Mouse (Mus musculus) midbrain, embryonic 15.5 days (tissue): ENCODE data around the gene Tspan14. TPM values are rescaled to one million over a fixed set of nuclear protein-coding genes. Genes with fewer than 3 reads are reported as not detected.
A peak's percentile ranks its signal among the peaks of the same experiment; 100 is the strongest.

Source experiments
- ATAC-seq: fragments of 200-750 bp; cut with Nextera tagmentation; replicated peaks from 2 replicates; pipeline ENCODE4 v1.8.0; 2017; ENCODE audit warnings: moderate TSS enrichment
- H3K27ac ChIP-seq: fragments of 300-500 bp; sonication (generic); 2 replicates; pipeline ENCODE4 v1.5.1; 2015; ENCODE audit warnings: mild to moderate bottlenecking, inconsistent platforms
- H3K27me3 ChIP-seq: fragments of 300-500 bp; sonication (generic); replicated peaks from 2 replicates; pipeline ENCODE4 v1.6.1; 2015; ENCODE audit warnings: inconsistent platforms
- H3K36me3 ChIP-seq: fragments of 300-500 bp; sonication (generic); replicated peaks from 2 replicates; pipeline ENCODE4 v1.6.1; 2015; ENCODE audit warnings: inconsistent platforms
- H3K4me1 ChIP-seq: fragments of 300-500 bp; sonication (generic); 2 replicates; pipeline ENCODE4 v1.6.1; 2015; ENCODE audit warnings: inconsistent platforms
- H3K4me2 ChIP-seq: fragments of 300-500 bp; sonication (generic); 2 replicates; pipeline ENCODE4 v1.6.1; 2015; ENCODE audit warnings: inconsistent platforms, mild to moderate bottlenecking, moderate library complexity
- H3K4me3 ChIP-seq: fragments of 300-500 bp; sonication (generic); 2 replicates; pipeline ENCODE4 v1.5.1; 2015; ENCODE audit warnings: mild to moderate bottlenecking, inconsistent platforms
- H3K9ac ChIP-seq: fragments of 300-500 bp; sonication (generic); 2 replicates; pipeline ENCODE4 v1.6.1; 2015; ENCODE audit warnings: mild to moderate bottlenecking, inconsistent platforms
- H3K9me3 ChIP-seq: fragments of 300-500 bp; sonication (generic); 2 replicates; pipeline ENCODE4 v1.6.1; 2016; ENCODE audit warnings: inconsistent platforms
- WGBS: fragments of 180-500 bp; shearing (Covaris S2); methylation state at CpG from one replicate; pipeline ENCODE4 v1.1.7; 2015; ENCODE audit warnings: mixed read lengths; 5-methylcytosine and 5-hydroxymethylcytosine counted together
- polyA plus RNA-seq: library from polyadenylated mRNA; unstranded; fragments of >200 nt; fragmentation: Nextera tagmentation; extraction: Ambion mirVana; gene quantifications from 2 replicates; pipeline ENCODE4 v1.2.1, GENCODE M21; 2015

Gene Tspan14
- polyA plus RNA-seq: 68.9 and 75.2 TPM in 2 replicates

DNA sequence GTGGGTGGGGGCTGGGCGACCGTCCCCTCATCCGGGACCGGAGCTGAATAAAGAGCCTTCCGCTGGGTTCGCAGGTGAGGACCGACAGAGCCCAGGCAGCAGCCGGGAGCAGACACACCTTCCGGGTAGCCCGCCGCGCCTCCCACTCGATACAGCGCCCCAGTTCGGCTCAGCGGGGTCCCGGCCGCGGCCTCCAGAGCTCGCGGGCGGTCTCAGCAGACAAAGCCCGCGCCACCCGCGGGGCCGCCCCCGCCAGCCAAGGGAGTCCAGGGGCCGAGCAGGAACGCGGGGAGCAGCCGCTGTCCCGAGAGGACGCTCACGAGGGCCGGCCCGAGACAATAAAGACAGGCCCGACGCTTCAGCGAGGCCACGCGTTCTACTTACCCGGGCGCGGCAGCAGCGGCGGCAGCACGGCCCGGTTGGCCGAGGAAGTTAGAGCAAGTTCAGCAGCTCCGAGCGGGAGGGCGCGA, at the start of gene Tspan14:
Gene Tspan14, minus strand, starts transcription at position 416 of the 470 bp plus-strand sequence.
- H3K4me1 ChIP-seq: peaks cover 39% of the 10 kb centered on the region
- H3K4me2 ChIP-seq: peak within 1 kb of the TSS; percentile 89
- H3K36me3 ChIP-seq: no peaks in the 10 kb centered on the region
- no peaks in the 10 kb centered on the region for H3K9me3 ChIP-seq
- WGBS: 0% methylated on average over 50 of the region's 54 CpGs
- H3K4me3 ChIP-seq: peak within 1 kb of the TSS; percentile 98
- H3K27ac ChIP-seq: peak within 1 kb of the TSS; percentile 93
- H3K27me3 ChIP-seq: no peaks in the 10 kb centered on the region
- H3K9ac ChIP-seq: peak within 1 kb of the TSS; percentile 95
- ATAC-seq: peak; percentile 74

DNA sequence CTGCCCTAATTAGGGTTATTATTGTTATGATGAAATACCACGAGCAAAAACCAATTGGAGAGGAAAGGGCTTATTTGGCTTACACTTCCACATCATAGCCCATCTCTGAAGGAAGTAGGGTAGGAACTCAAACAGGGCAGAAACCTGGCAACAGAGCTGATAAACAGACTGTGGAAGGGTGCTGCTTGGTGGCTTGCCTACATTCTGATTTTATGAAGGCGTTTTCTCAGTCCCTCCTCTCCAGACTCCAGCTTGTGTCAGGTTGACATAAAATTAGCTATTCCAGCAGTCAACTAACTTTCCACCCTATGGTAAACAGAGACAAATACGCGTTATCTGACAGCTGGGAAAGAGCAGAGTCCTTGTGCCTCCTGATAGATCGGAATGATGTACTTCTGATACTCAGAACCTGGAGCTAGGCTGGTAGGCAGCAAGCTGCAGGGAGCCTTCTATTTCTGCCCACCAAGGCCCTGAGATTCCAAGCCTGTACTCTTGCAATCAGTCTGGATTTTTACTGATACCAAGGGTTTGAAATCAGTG, 48.2 kb upstream of the Tspan14 start:
- WGBS: 81% methylated on average over 5 of the region's 5 CpGs
- Histone ChIP-seq H3K4me2 (no peak overlapping the region), H3K27me3 (no peaks in the 10 kb centered on the region), H3K36me3 (no peaks in the 10 kb centered on the region), H3K27ac (no peak overlapping the region), H3K4me1 (peaks cover 11% of the 10 kb centered on the region; the same call in 1 of the 2 replicates), H3K4me3 (no peak overlapping the region), H3K9me3 (no peaks in the 10 kb centered on the region), H3K9ac (no peak overlapping the region)
- no peak for ATAC-seq

DNA sequence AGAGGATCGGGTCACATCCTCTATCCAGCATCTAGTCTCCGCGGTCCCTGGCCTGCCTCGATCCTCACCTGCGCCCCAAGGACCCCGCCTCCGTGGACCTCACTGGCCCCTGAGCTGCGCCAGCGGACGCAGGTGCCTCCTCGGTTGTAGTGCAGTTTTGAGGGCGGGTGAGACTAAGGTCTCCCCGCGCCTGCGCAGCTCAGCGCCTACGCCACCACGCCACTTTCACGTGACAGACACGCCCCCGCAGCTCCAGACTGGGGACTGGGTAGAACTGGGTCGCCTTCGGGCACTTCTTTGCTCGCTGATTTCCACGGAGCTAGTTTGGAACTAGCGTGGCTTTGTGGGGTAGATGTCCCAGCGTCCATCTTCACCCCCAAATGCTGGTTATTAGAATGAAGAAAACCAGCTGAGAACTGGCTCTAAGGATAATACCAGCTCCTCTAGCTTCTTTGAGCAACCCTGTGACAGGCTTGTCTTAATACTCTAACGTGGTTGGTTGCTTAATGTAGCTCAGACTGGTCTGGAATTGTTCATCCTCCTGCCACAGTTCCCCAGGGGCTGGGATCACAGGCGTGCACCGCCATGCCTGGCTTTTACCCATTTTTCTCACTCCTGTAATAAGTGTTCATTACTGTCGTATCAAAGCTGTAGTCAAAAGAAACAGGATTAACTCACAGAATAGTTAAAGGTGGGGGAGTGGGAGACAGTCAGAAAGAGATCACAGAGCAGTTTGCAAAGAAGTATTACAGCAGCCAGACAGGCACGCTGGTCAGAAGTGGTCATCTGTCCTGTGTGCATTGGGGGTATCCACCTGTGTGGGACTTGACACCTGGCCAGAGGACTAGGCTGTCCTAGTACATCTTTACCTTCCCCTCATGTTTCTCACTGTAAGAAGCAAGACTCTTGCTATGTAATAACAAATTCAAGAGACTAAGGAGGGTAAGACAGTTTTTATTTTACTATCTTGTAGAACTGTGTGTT, 47.3 kb upstream of the Tspan14 start, which contains the start of gene Fam213a:
Gene Fam213a, minus strand, starts transcription at position 159 of the 984 bp plus-strand sequence.
- H3K4me2 ChIP-seq: peak within 1 kb of the TSS; percentile 64
- peak within 1 kb of the TSS; percentile 85 for H3K27ac ChIP-seq
- no peaks in the 10 kb centered on the region for H3K9me3 ChIP-seq
- peaks cover 11% of the 10 kb centered on the region; the same call in 1 of the 2 replicates for H3K4me1 ChIP-seq
- 2% methylated on average over 32 of the region's 32 CpGs for WGBS
- no peaks in the 10 kb centered on the region for H3K27me3 ChIP-seq
- H3K36me3 ChIP-seq: no peaks in the 10 kb centered on the region
- peak within 1 kb of the TSS; percentile 81 for H3K9ac ChIP-seq
- peak within 1 kb of the TSS; percentile 56 for H3K4me3 ChIP-seq
- peak; percentile 99 for ATAC-seq

DNA sequence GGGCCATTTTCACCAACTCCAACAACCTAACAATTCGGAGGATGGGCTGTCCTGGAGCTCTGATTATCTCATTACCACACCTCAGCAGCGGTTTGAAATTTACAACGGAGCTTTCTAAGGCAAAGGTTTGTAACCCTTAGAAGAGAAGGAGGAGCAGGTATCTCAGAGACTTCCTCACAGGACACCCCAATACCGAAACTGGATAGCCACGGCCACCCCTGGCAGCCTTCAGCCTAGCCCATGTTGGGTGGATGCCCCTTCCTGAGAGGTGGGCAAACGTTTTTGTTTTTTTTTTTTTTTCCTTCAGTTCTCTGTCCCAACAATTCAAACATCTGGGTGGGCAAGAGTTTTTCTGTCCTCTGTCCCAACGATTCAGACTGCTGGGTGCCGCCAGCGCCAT, 46.5 kb upstream of the Tspan14 start:
- peak; percentile 21 for ATAC-seq
- 20% methylated on average over 9 of the region's 9 CpGs for WGBS

DNA sequence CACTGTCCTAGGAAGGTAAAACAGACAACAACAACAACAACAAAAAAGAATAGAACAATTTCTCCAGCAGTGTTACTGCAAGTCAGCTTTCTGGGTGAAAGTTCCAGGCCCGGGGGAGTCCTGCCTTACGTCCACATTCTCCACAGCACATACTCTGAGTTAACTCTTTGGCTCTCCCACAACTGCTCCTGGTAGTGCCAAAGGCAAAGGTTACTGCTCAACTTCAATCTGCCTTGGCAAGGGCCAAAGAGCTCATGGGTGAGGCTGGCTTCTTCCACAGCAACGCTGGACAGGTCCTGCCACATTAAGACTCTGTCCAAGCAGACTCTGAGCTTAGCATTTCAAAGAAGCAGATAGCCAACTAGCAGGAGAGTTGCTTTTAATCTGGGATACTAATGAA, 45.3 kb upstream of the Tspan14 start:
- H3K4me3 ChIP-seq: no peak overlapping the region
- H3K36me3 ChIP-seq: no peaks in the 10 kb centered on the region
- no peak overlapping the region for H3K27ac ChIP-seq
- H3K27me3 ChIP-seq: no peaks in the 10 kb centered on the region
- WGBS: 83% methylated on average over 3 of the region's 3 CpGs
- no peak for ATAC-seq
- H3K9ac ChIP-seq: no peak overlapping the region
- no peak overlapping the region for H3K4me2 ChIP-seq
- peaks cover 11% of the 10 kb centered on the region; the same call in 1 of the 2 replicates for H3K4me1 ChIP-seq
- no peaks in the 10 kb centered on the region for H3K9me3 ChIP-seq

More for the DNA sequence above, 46.5 kb upstream of the Tspan14 start:
- Histone ChIP-seq H3K9me3 (no peaks in the 10 kb centered on the region), H3K36me3 (no peaks in the 10 kb centered on the region), H3K27ac (peak overlapping the region; percentile 85), H3K4me1 (peaks cover 11% of the 10 kb centered on the region; the same call in 1 of the 2 replicates), H3K4me2 (peak overlapping the region; percentile 64), H3K4me3 (peak overlapping the region; percentile 56), H3K27me3 (no peaks in the 10 kb centered on the region), H3K9ac (peak overlapping the region; percentile 81)

DNA sequence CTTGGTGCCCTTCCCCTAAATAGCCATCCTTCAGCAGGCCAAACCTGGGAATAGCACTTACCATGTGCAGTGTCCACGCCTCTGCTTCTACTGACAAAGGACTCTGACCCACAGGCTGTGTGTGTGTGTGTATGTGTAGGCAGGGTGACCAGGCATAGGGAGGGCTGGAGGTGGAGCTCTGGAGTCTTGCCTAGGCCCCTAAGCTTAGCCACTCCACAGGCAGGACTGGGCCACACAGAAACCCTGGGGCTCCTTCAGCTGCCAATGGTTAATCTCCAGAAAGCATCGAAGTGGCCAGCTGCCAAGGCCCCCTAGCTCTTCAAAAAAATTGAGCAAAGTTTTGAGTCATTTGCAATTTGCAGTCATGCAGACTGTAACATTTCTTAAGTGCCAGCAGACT, 41.5 kb upstream of the Tspan14 start:
- Histone ChIP-seq H3K4me3 (no peak overlapping the region), H3K9me3 (no peaks in the 10 kb centered on the region), H3K27me3 (no peaks in the 10 kb centered on the region), H3K4me1 (peaks cover 14% of the 10 kb centered on the region), H3K36me3 (no peaks in the 10 kb centered on the region), H3K27ac (no peak overlapping the region), H3K9ac (no peak overlapping the region), H3K4me2 (no peak overlapping the region)
- peak; percentile 57 for ATAC-seq
- WGBS: 63% methylated on average over 2 of the region's 2 CpGs

DNA sequence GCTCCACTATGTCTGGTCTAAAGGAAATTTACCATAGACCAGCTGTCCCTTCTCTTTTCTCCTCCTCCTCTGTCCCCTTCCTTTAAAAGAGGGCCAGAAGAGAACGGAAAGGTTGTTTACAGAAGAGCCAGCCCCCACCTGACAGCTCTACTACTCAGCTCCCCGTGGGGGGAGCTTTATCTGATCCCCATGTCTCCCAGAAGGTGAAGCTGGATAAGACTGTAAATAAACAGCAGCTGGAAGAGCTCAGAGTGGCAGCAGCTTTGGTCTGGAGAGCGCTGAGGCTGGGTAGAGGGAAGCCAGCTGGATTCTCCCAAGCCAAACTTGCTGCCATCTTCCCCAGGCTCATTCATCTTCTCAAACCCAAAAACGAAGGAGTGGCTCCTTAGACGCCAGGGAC, 41.0 kb upstream of the Tspan14 start:
- no peak overlapping the region for H3K4me2 ChIP-seq
- no peak overlapping the region for H3K27ac ChIP-seq
- no peak overlapping the region for H3K4me3 ChIP-seq
- ATAC-seq: no peak
- H3K9ac ChIP-seq: no peak overlapping the region
- 49% methylated on average over 5 of the region's 5 CpGs for WGBS
- H3K36me3 ChIP-seq: no peaks in the 10 kb centered on the region
- H3K4me1 ChIP-seq: peaks cover 11% of the 10 kb centered on the region
- H3K27me3 ChIP-seq: no peaks in the 10 kb centered on the region
- H3K9me3 ChIP-seq: no peaks in the 10 kb centered on the region

DNA sequence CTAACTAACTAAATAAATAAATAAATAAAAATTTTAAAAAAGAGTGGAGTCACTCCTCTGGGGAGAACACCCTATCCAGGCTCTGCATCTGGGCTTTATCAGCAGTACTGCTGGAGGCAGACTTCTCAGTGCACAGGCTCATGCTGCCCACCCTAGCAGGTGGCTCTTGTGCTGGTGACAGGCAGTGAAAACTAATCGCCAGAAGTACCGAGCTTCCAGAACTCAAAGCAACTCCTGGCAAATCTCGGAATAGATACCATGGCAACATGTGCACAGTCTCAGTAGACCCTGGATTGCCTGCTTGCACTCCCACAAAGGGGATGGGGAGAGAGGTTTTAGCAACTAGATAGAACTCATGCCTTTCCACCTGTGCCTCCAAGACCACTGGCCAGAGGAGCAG, 40.3 kb upstream of the Tspan14 start:
- Histone ChIP-seq H3K27ac (no peak overlapping the region), H3K9ac (no peak overlapping the region), H3K4me1 (peaks cover 11% of the 10 kb centered on the region), H3K9me3 (no peaks in the 10 kb centered on the region), H3K27me3 (no peaks in the 10 kb centered on the region), H3K4me2 (no peak overlapping the region), H3K4me3 (no peak overlapping the region), H3K36me3 (no peaks in the 10 kb centered on the region)
- ATAC-seq: no peak
- 41% methylated on average over 3 of the region's 3 CpGs for WGBS

DNA sequence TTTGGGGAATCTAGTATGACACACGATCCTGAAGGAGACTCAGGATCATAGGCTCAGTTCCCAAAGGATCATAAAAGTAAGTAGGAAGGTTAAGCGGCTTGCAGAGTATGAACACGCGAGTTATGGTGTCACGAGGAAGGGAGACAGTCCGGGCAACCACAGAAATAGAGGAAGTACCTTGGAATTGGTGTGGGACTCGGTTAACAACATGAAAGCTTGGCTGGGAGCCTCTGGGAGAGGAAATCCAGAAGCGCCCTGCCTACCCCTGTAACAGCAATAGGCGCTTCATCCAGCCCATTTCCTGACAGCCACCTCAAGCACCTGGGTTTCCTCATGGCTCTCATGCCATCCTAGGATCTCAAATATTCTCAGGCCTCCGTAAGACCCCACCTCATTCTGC, 39.7 kb upstream of the Tspan14 start:
- H3K4me3 ChIP-seq: no peak overlapping the region
- H3K27ac ChIP-seq: no peak overlapping the region
- no peaks in the 10 kb centered on the region for H3K9me3 ChIP-seq
- ATAC-seq: no peak
- no peaks in the 10 kb centered on the region for H3K27me3 ChIP-seq
- no peak overlapping the region for H3K9ac ChIP-seq
- H3K4me1 ChIP-seq: peaks cover 11% of the 10 kb centered on the region
- no peaks in the 10 kb centered on the region for H3K36me3 ChIP-seq
- 91% methylated on average over 10 of the region's 10 CpGs for WGBS
- no peak overlapping the region for H3K4me2 ChIP-seq

DNA sequence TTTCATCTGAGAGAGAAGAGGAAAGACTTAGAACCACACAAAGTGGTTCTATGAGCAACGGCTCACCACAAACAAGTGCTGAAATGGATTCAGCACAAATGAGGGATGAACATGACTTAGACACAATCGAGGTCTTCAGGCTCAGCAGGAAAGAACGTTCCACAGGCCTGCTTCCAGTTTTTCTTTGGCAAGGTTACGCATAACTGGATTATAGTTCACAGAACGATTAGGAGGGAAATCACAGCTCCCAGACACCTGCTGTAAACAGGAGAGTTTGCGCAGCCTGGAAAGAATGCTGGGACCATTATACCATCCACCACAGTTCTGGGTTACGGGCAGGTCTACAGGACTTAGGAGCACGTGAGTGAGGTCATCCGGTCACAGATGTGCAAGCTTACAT, 39.1 kb upstream of the Tspan14 start:
- no peak overlapping the region for H3K27ac ChIP-seq

DNA sequence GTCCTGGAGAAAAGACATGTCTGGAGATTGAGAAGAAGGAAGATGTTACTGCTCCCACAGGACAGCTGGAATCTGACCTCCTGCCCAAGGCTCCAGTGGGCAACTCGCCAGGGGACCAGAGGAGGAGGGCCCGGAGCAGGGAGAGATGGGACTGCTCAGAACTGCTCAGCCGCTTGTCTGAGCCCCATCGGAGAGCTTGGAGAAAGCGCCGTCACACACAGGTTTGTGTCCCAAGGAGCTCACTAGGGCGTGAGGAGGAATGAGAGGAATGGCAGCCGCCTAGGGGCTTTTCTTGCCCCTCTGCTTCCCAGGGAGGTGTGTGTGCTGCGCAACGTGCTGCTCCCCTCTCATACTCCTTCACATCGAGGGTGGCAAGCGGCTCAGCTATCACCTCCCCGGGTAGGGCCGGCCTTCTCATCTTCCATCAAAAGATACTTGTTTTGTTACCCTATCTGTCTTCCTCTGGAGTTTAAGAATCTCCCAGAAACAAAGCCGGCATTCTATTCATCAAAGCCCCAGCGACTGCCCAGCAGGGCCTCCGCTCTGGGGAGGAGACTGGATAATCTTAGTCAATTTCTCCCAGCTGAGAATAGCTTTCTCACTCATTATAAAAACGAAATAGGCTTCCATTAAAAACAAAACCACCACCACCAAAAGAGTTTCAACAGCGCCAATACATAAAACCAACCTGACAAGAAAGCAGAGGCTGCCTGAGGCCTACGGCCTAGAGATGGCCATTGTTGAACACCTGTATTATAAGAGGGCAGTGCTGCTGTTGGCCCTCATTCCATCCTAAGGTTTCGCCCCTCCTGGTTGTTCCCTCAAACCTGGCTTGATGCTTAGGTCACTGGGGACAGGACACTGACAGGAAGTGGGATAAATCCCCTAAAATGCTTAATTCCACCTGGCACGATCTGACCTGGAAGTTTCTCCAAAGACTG, 37.9 kb upstream of the Tspan14 start:
- H3K9ac ChIP-seq: no peak overlapping the region
- peak; percentile 38; the same call in 1 of the 2 replicates for ATAC-seq
- no peak overlapping the region for H3K4me3 ChIP-seq

More for the DNA sequence above, 39.1 kb upstream of the Tspan14 start:
- Histone ChIP-seq H3K9me3 (no peaks in the 10 kb centered on the region), H3K27me3 (no peaks in the 10 kb centered on the region), H3K4me3 (no peak overlapping the region), H3K36me3 (no peaks in the 10 kb centered on the region), H3K4me2 (no peak overlapping the region), H3K9ac (no peak overlapping the region), H3K4me1 (peaks cover 11% of the 10 kb centered on the region)
- no peak for ATAC-seq
- 62% methylated on average over 9 of the region's 9 CpGs for WGBS

More for the DNA sequence above, 37.9 kb upstream of the Tspan14 start:
- H3K27ac ChIP-seq: no peak overlapping the region
- H3K4me1 ChIP-seq: peaks cover 11% of the 10 kb centered on the region
- no peaks in the 10 kb centered on the region for H3K9me3 ChIP-seq
- H3K4me2 ChIP-seq: peak overlapping the region; percentile 26
- no peaks in the 10 kb centered on the region for H3K27me3 ChIP-seq
- H3K36me3 ChIP-seq: no peaks in the 10 kb centered on the region
- WGBS: 13% methylated on average over 22 of the region's 22 CpGs
